ENCODE assay signal across 13 mouse cellular contexts in the genomic region with DNA sequence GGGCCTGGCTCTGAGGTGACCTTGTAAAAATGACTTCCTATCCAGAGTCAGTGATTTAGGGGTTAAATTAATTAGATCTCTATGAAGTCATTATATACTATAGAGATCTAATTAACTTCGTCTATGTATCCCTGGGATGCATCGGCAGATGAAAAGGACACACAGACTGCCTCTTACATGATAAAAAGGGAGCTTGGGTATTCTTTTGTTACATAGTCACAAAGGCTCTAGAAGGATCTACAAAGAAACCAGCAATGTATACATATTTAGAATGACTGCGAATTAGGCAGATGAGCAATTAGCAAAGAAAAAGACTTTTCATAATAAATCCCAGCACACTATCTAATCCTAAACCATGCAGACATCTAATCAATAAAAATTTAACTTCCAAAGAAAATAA.
DNase-seq lines count a peak whose midpoint lies in the region; ATAC-seq and TF ChIP-seq lines count a peak whose summit lies in the region.
"Had no signal": no experiment of that assay in that cellular context is flagged by ENCODE, and none has a peak within 500 bp of the region (broad histone marks: within the 10 kb centered on the region; RNA-seq: fewer than 3 reads in every experiment).

No protein-coding gene starts in this region.

- peak overlapping the region; percentile 84 for H3K27ac ChIP-seq in forebrain, embryonic 12.5 days
- H3K27ac ChIP-seq in forebrain, embryonic 14.5 days (ENCODE audit: low read depth, low read length) = peak overlapping the region; percentile 88
- H3K27ac ChIP-seq in hindbrain, postnatal 0 days = peak overlapping the region; percentile 84
- peak overlapping the region; percentile 47; the same call in 1 of the 2 replicates for H3K27ac ChIP-seq in neural tube, embryonic 12.5 days
- H3K27ac ChIP-seq in embryonic facial prominence, embryonic 10.5 days (replicated peaks) = no peak overlapping the region
- H3K27ac ChIP-seq: limb, embryonic 13.5 days; liver, embryonic 15.5 days; stomach, embryonic 15.5 days had no signal

- H3K4me1 ChIP-seq in forebrain, embryonic 12.5 days = peaks cover 68% of the 10 kb centered on the region
- H3K4me1 ChIP-seq in forebrain, embryonic 14.5 days (ENCODE audit: control insufficient read depth, insufficient read depth, low read length) = peaks cover 78% of the 10 kb centered on the region
- H3K4me1 ChIP-seq in hindbrain, postnatal 0 days (ENCODE audit: insufficient read depth, low read length) = peaks cover 58% of the 10 kb centered on the region
- peaks cover 65% of the 10 kb centered on the region for H3K4me1 ChIP-seq in neural tube, embryonic 12.5 days
- peaks cover 38% of the 10 kb centered on the region for H3K4me1 ChIP-seq in embryonic facial prominence, embryonic 10.5 days
- H3K4me1 ChIP-seq: liver, embryonic 15.5 days had no signal

- H3K9me3 ChIP-seq in forebrain, embryonic 12.5 days = no peaks in the 10 kb centered on the region
- no peaks in the 10 kb centered on the region for H3K9me3 ChIP-seq in forebrain, embryonic 14.5 days (replicated peaks; ENCODE audit: control insufficient read depth, low read length)
- H3K9me3 ChIP-seq in hindbrain, postnatal 0 days (ENCODE audit: low read length) = no peaks in the 10 kb centered on the region
- H3K9me3 ChIP-seq in neural tube, embryonic 12.5 days = no peaks in the 10 kb centered on the region
- H3K9me3 ChIP-seq in embryonic facial prominence, embryonic 10.5 days = no peaks in the 10 kb centered on the region
- H3K9me3 ChIP-seq: limb, embryonic 13.5 days; liver, embryonic 15.5 days; stomach, embryonic 15.5 days had no signal

- 14% methylated on average over 3 of the region's 3 CpGs for WGBS in forebrain, embryonic 12.5 days
- WGBS in forebrain, embryonic 14.5 days = 6% methylated on average over 3 of the region's 3 CpGs
- 11% methylated on average over 3 of the region's 3 CpGs for WGBS in hindbrain, postnatal 0 days
- WGBS in neural tube, embryonic 12.5 days = 32% methylated on average over 3 of the region's 3 CpGs
- WGBS in embryonic facial prominence, embryonic 10.5 days = 63% methylated on average over 3 of the region's 3 CpGs

- ATAC-seq in forebrain, embryonic 12.5 days (ENCODE audit: low FRiP score) = peak; percentile 31
- peak; percentile 19 for ATAC-seq in forebrain, embryonic 14.5 days
- peak; percentile 5; the same call in 1 of the 2 replicates for ATAC-seq in hindbrain, postnatal 0 days
- ATAC-seq in neural tube, embryonic 12.5 days (ENCODE audit: low FRiP score, low read depth) = peak; percentile 12; the same call in 1 of the 2 replicates
- ATAC-seq in erythroblast, adult 5-6 weeks (replicated peaks; ENCODE audit: low FRiP score, poor library complexity, severe bottlenecking) = no peak

- peaks cover 45% of the 10 kb centered on the region for H3K27me3 ChIP-seq in forebrain, embryonic 12.5 days
- H3K27me3 ChIP-seq in forebrain, embryonic 14.5 days (replicated peaks; ENCODE audit: control insufficient read depth, insufficient read depth, low read length) = no peaks in the 10 kb centered on the region
- no peaks in the 10 kb centered on the region for H3K27me3 ChIP-seq in hindbrain, postnatal 0 days (ENCODE audit: insufficient read depth, low read length)
- H3K27me3 ChIP-seq in neural tube, embryonic 12.5 days (replicated peaks) = no peaks in the 10 kb centered on the region
- peaks cover 6% of the 10 kb centered on the region; the same call in 1 of the 2 replicates for H3K27me3 ChIP-seq in embryonic facial prominence, embryonic 10.5 days (replicated peaks; ENCODE audit: low read depth, poor library complexity, severe bottlenecking)
- H3K27me3 ChIP-seq: limb, embryonic 13.5 days; liver, embryonic 15.5 days; stomach, embryonic 15.5 days had no signal

- no peak overlapping the region for H3K4me3 ChIP-seq in forebrain, embryonic 12.5 days (replicated peaks)
- H3K4me3 ChIP-seq in forebrain, embryonic 14.5 days (ENCODE audit: low read depth, low read length) = no peak overlapping the region
- no peak overlapping the region for H3K4me3 ChIP-seq in hindbrain, postnatal 0 days (ENCODE audit: low read length)
- no peak overlapping the region for H3K4me3 ChIP-seq in neural tube, embryonic 12.5 days
- H3K4me3 ChIP-seq in embryonic facial prominence, embryonic 10.5 days = no peak overlapping the region
- H3K4me3 ChIP-seq: limb, embryonic 13.5 days; liver, embryonic 15.5 days; stomach, embryonic 15.5 days had no signal

- no peaks in the 10 kb centered on the region for H3K36me3 ChIP-seq in forebrain, embryonic 12.5 days (replicated peaks)
- no peaks in the 10 kb centered on the region for H3K36me3 ChIP-seq in forebrain, embryonic 14.5 days (ENCODE audit: control insufficient read depth, insufficient read depth, low read length)
- H3K36me3 ChIP-seq in hindbrain, postnatal 0 days (ENCODE audit: insufficient read depth, low read length) = no peaks in the 10 kb centered on the region
- no peaks in the 10 kb centered on the region for H3K36me3 ChIP-seq in neural tube, embryonic 12.5 days
- no peaks in the 10 kb centered on the region for H3K36me3 ChIP-seq in embryonic facial prominence, embryonic 10.5 days (replicated peaks)
- H3K36me3 ChIP-seq: limb, embryonic 13.5 days; liver, embryonic 15.5 days; stomach, embryonic 15.5 days had no signal

- TF ChIP-seq CTCF in hindbrain, postnatal 0 days (IDR thresholded peaks at IDR 0.05; ENCODE audit: low read depth) = no peak

- H3K4me2 ChIP-seq in forebrain, embryonic 12.5 days = peak overlapping the region; percentile 31
- peak overlapping the region; percentile 35 for H3K4me2 ChIP-seq in forebrain, embryonic 14.5 days (ENCODE audit: low read length)
- no peak overlapping the region for H3K4me2 ChIP-seq in hindbrain, postnatal 0 days (ENCODE audit: low read depth, low read length)
- H3K4me2 ChIP-seq in neural tube, embryonic 12.5 days (replicated peaks) = peak overlapping the region; percentile 10; the same call in 1 of the 2 replicates
- H3K4me2 ChIP-seq: limb, embryonic 13.5 days; liver, embryonic 15.5 days; stomach, embryonic 15.5 days had no signal

- no peak overlapping the region for H3K9ac ChIP-seq in forebrain, embryonic 12.5 days
- no peak overlapping the region for H3K9ac ChIP-seq in forebrain, embryonic 14.5 days (ENCODE audit: low read length)
- H3K9ac ChIP-seq in hindbrain, postnatal 0 days (replicated peaks; ENCODE audit: low read length) = no peak overlapping the region
- H3K9ac ChIP-seq in neural tube, embryonic 12.5 days = no peak overlapping the region
- H3K9ac ChIP-seq: limb, embryonic 13.5 days; liver, embryonic 15.5 days; stomach, embryonic 15.5 days had no signal

- DNase-seq in forebrain, embryonic 14.5 days (ENCODE audit: low spot score) = peak; percentile 54
- DNase-seq in hindbrain, postnatal 0 days (ENCODE audit: low spot score) = no peak
- DNase-seq in embryonic facial prominence, embryonic 10.5 days (ENCODE audit: low spot score) = no peak
- DNase-seq in ovary, postnatal 36 days (ENCODE audit: low spot score) = no peak
- DNase-seq: adrenal gland, postnatal 25 days; kidney, adult 18-20 months; kidney, postnatal 36 days had no signal
